Mouse (Mus musculus) embryonic fibroblast, embryonic 13.5 days (primary cell): ENCODE data around the gene Cemip.

Experiments
- CTCF ChIP-seq: IDR thresholded peaks from 2 replicates; pipeline ENCODE4 v1.5.1; 2011; ENCODE audit warnings: mild to moderate bottlenecking, control low read depth, low read length, moderate library complexity, borderline replicate concordance; ENCODE audit not compliant: insufficient read depth
- POLR2A ChIP-seq: IDR thresholded peaks from 2 replicates; pipeline ENCODE4 v1.6.1; 2011; ENCODE audit warnings: low read depth, mild to moderate bottlenecking, control low read depth, low read length, moderate library complexity

- TF ChIP-seq CTCF, result no peak
- TF ChIP-seq POLR2A, result no peak
Observed at GRCm38 (mm10) chr7:83884921-83885532, 201.3 kb downstream of the Cemip start.
